Mouse (Mus musculus) kidney, adult 9 months (tissue): ENCODE results near the gene Ocln.

Experiments
- DNase-seq: peaks from one replicate; pipeline ENCODE4 v3.0.0; 2022

Ocln gene

DNA sequence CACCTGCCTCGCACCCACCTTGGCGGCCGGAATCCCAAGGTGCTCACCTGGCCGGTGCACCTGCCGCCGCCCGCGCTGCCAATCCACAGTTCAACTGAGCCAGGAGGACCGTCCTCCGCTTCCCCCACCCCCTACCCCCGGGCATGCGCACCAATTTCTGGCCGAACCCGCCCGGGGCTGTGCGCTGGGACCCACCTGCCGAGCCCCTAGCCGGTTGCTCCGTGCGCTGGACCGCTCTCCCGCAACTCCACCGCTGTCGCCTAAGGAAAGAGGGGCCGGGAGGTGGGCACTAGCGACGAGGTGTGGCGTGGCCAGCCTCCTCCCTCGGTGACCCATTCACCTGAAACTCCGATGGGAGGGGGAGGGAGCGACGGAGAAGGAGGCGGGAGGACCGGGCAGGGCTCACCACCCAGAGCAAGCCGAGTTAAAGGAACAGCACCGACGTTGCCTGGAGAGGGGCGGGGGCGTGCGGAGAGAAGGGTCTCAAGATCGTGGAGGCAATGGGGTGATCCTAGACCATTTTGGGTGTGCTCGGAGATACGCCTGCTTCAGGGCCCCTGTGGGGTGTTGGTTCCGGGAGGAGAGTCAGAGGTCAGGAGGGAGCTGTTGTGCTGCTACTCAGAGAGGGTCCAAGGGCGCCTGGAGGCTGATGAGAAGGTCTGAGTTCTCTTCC lies at the start of gene Ocln:
TSS of gene Ocln (minus strand) at position 350 of the 673 bp plus-strand sequence.
- DNase-seq: peak; percentile 83

DNA sequence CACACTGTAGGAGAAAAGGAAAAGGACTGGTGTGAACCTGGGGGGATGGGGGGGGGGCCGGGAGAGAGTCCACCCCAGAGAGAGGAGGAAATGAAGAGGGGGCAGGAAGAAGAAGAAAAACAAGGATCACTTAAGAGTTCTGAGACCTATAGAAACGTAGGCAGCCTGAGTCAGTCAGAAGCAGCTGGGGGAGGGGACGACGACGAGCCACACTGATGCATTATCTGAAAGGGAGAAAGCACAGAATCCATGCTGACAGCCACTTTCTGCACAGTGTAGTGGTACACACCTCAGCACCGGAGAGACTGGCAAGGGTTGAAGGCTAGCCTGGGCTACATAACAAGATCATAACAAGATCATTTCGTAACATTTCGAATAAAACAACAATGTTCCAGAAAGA lies 48.5 kb upstream of the Ocln start:
- DNase-seq: no peak

DNA sequence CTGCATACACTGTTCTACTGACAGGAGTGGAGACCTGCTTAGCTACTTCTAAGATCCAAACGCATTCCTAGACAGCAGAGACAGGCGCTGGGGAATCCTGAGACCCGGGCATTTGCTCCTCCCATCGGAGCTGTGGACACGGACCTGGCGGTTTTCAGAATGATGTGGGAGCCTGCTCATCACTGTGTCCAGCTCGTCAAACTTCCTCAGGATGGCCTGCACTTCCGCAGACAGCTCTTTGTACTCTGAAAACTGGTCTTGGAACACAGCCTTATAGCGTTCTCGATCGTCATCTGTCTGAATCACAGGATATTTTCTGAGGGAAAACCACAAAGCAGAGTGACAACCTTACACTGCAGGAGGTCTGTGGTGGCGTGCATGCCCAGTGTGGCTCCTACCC lies 47.8 kb upstream of the Ocln start:
- DNase-seq: no peak

DNA sequence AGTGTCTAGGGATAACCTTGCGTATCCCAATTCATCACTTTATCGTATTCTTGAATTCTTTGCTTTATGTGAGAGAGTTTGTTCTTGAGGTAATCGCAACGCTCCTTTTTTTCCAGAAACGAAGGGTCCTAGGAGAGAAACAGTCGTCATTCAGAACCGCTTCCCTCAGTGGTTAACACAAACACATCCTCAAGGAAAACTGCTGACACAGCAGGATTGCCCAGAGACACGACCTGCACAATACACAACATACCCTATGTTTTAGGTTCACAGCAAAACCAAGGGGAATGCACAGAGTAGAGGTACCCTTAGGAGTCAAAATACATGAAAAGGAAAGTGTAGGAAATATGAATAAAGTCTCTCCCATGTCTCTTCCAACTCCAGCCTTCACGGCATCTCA lies 44.8 kb upstream of the Ocln start:
- DNase-seq: no peak

DNA sequence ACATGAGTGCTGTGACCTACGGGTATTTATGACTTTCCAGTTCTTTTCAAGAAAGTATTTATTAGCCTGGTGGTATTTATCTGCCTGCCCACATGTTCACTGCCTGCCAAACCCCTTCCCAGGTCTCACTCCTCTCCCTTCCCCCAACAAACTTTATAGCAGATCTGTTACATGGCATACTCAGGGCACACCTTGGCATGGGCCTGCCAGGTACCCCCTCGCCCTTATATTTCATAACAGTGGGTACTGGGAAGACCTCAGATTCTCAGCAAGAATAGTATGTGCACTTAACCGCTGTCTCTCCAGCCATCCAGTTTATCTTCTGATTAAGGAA lies 43.0 kb upstream of the Ocln start:
- no peak for DNase-seq

DNA sequence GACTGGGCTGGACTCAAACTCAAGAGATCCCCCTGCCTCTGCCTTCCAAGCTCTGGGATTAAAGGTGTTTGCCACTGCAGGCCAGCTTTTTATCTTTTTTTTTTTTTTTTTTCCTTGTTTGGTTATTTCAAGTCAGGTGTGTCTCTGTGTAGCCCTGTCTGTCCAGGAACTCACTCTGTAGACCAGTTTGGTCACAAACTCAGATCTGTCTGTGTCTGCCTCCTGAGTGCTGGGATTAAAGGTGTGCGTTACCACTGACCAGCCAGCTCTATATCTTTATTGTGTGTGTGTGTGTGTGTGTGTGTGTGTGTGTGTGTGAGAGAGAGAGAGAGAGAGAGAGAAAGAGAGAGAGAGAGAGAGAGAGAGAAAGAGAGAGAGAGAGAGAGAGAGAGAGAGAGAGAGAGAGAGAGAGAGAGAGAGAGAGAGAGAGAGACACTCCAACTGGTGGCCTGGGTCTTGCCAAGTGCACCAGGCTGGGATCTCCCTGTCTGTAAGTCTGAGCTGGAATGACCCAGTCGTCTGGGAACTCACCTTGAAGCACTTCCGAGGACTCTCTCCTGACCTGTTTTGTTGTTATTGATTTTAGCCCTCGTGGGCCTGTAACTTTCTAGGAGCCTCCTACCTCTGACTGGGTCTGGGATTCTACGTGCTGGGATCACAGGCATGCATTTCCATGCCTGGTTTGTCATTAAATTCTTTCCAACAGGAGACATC lies 42.5 kb upstream of the Ocln start:
- no peak for DNase-seq

DNA sequence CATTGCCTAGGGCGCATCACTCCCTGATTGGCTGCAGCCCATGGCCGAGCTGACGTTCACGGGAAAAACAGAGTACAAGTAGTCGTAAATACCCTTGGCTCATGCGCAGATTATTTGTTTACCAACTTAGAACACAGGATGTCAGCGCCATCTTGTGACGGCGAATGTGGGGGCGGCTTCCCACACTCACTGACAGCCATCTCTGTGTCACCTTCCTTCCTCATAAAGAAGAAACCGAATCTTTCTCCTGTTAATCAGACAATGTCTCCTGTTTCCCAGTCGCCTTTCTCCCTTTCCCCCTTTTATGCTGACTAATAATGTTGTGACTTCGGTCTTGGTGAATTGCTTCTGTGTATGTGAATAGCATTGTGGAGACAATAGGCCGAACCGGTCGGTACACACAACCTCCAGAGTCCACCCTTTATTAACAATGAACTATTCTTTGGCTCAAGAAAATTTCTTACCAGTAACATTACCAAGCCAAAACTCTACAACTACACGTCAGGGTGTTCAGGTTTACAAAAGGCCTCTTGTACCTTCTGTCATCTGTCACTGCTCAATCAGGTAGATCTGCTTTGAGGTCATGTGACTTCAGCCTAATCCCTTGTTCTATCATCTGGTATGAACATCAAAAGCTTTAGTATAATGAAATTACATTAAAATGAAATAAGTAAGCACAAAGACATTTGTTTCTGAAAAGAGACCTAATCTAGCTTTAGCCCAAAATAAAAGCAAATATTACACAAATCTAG lies 41.7 kb upstream of the Ocln start:
- peak; percentile 67 for DNase-seq

DNA sequence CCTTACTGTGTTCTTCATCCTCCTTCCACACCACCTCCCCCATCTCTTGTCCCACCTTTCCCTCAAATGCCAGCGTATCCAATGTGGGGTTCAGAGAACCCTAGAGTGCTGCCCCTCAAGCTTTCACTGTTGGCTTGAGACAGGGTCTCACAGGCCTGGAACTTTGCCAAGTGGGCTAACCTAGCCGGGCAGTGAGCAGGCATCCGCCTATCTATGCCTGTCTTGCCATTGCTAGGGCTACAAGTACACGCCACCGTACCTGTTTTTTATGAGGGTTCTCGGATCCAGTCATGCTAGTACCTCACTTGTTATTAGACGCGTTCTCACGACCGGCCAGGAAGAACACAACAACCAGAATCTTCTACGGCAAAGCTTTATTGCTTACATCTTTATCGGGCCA lies 36.1 kb upstream of the Ocln start:
- DNase-seq: no peak

DNA sequence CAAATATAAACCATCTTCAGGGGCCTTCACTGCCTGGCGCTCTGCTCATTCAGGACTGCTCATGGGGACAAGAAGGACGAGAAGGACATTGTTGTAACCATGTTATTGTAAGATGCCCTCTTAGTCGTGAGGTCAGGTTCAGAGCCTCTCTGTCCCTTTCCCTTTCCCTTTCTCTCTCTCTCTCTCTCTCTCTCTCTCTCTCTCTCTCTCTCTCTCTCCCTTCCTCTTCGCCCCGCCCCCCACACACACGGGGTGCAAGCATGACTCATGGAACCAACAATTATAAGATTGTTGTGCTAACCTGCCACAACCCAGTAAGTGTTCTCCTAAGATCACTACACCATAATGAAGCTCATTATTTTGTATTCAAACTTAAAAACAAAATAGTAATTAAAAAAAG lies 29.6 kb upstream of the Ocln start:
- no peak for DNase-seq

DNA sequence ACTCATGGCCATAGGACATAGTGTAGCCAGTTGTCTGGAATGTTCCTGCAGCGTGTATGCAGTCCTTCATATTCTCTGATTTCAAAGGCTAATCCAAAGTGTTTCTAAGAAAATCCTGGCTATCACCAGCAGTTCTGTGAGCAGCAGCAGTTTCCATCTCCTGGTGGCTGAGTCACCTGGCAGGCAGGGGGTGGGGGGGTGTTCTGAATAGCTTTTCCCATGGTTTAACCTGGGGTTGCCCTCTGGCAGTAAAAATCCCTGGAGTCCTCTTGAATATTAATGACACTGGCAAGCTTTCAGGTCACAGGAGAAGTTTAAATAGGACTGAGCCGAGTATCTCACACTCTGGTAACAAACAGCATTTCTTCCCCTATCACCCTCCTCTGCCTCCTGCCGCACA lies 29.2 kb upstream of the Ocln start:
- peak; percentile 75 for DNase-seq

DNA sequence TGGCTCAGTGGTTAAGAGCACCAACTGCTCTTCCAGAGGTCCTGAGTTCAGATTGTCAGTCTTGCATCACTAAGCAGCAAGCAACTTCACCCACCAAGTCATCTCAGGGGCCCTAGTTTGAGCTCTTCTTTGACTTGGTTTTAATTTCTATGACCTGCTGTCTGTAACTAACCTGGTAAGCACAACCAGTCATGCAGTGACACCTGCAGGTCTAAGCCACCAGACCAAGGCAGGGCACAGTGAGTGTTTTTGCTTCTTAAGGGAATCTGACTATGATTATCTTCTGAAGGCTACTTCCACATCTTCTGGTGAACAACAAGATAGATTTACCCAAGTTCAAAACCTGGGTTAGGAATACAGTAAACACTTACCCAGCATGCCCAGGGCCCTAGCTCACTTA lies 27.4 kb upstream of the Ocln start:
- DNase-seq: peak; percentile 48

DNA sequence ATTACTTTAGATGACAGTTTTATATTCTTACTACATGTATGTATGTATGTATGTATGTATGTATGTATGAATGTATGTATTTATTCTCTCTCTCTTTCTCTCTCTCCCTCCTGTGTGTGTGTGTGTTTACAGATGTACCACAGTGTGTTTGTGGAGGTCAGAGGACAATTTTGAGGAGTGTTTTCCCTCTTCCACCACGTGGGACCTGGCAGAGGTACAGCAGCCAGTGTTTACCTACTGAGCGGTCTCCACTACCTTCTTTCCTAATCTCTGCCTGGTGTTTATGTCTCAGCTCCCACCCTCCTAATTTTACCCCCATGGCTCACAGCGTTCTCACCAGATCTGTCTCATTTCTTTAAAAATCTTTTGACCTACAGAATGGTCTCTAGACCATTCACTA lies 26.7 kb upstream of the Ocln start:
- no peak for DNase-seq

DNA sequence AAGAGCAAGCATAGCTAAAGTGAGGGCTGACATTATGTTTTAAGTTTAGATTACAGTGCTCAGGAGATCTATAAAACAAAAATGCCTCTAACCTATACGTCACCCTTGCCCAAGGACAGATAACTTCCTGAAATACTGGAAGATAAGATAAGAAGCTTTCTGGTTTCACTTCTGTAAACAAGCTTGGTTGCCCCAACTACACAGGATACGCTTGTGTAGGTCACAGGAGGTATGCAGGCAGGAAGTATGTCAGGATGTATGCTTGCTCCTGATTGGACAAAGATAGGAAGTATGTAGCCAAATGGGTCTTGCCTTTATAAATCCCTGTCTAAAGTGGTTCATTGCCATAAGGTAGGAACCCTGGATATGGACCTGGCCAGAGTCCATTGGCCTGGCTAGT lies 23.4 kb upstream of the Ocln start:
- no peak for DNase-seq

DNA sequence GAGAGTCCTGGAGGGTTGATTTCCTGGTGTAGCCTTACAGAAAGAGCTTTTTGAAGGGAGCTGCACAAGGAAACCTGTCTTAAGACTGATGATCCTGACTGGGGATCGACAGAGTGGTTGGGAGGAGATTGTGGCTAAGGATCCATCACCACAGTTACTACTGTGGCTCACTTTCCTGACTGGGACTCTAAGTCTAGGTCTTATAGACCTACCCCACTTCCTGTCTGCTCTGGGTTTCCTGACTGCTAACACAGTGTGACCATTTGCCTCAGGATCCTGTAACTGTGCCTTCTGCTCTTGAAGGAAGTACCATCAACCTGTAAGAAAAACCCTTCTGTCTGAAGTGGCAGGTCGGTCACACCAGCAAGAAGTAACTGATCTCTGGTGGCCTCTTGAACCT lies 18.2 kb upstream of the Ocln start:
- DNase-seq: no peak

DNA sequence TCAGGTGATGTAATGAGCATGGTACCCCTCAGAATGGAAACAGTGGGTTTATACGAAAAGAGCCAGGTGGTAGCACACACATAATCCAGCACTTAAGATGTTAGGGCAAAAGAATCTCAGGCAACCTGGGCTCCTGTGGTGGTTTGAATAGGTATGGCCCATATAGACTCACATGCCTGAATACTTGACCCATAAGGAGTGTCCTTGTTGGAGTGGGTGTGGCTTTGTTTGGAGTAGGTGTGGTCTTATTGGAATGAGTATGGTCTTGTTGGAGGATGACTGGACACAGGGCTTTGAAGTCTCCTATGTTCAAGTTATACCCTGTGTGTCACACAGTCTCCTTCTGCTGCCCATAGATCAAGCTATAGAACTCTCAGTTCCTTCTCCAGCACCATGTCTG lies 15.8 kb upstream of the Ocln start:
- DNase-seq: no peak

DNA sequence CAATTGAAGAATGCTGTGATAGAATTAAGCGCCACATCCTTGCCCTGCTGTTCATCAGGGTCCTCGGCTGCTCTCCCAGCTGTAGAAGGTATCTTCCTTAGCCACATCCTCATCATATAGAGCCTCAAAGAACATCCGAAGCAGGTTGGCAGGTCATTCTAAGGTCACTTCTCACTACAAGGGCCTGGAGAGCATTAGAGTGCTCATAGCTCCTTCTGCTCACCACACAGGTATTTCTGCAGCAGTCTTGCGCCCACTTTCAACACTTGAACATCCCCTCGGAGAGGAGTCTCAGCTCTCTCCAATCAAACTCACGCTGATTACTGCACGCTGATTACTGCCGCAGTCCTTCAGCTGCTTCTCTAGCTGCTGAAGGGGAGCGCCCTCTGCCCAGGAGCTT lies 6.9 kb upstream of the Ocln start:
- no peak for DNase-seq

DNA sequence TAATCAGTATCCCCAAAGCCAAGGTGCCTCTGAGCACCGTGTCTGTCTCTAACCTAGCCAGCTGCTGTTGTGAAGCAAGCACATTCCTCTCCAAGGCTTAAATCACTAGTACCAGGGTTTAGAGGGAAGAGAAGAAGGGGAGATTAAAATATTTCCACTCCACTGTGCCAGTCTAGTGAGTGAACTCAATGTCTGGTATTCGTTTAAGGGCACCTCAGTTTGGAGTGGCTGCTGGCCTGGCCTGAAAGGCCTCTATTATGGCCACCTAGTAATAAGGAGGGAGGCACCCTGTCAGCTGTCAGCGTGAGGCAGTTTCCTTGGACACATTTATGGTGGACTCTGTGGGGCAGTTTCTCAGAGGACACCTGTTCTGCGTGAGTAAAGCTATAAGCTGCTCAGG lies 4.5 kb upstream of the Ocln start:
- no peak for DNase-seq

DNA sequence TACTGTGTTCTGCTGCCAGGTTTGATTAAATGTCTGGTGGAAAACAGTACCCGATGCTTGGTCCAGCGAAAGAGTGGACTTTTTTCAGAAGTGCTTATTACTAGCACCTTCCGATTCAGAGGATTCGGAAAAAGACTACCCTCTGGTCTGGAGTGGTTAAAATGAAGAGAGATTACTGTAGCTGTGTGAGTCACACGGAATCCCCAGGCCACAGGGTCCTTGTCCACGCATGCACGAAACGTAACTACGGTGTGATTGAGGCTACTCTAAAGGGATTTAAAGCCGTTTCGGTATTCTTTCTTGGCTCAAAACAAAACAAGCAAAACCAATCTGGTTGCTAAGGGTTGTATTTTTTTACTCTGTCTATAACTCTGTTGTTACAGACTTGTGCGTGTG lies 522 bp upstream of the Ocln start:
- no peak for DNase-seq

DNA sequence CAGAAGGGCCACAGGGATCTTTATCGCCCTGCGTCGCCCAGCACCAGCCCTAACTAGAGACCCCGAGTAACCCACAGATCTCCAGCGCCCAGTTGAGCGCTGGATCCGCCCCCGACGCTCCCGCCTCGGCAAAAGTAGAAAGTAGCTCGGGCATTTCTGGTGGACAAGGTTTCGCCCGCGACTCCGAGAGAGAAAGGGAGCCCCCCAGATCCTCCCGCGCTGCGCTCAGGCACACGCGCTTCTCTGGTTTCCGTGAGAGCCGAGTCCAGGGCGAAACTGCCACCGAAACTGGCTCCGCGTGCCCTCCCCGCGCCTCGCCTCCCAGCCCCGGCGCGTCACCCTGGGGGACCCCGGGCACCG lies 529 bp downstream of the Ocln start:
- DNase-seq: no peak

DNA sequence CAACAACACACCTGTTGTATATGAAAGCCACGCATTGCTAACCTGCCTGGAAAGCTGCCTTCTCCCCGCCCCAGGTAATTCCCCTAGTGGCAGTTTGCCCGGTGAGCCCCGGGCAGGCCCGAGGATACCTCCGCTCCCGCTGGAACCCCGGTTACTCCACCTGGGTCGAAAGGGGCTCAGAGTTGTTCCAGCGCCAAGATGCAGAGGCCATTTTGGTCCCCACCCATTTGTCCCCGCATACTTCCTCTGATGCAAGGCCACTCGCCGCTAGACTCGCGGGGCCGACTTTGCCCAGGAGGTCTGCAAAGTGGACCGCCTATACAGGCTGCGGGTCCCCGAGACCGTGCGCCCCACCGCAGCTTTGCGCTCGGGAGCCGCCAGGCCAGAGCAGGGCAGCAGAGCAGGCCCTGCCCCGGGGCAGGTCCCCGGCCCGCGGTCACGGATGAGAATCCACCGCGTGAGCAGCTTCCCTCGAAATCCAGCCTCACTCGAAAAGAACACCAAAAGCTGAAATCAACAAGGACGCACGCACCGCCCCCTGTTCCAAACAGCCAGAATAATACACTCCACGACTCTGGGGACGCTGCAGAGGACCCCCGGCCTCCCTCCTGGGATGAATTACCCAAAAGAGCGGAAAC lies 1.0 kb downstream of the Ocln start:
- DNase-seq: peak; percentile 50

DNA sequence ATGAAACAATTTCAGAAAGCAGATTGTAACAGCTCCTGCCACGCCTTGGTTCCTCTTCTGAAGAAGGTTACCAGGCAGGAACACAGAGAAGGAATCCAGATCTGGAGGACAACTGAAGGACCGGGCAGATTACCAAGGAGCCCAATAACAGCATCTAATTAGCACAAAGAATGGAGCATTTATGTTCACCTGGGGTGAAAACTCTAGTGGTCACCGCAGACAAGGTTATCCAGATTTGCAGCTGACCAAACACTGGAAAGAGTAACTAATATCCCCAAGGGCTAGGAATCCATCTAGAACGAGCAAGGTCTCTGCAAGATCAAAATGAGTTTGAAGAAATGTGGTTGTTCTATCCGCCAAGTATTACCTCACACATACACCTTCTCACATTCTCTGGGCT lies 5.2 kb downstream of the Ocln start:
- DNase-seq: peak; percentile 55

DNA sequence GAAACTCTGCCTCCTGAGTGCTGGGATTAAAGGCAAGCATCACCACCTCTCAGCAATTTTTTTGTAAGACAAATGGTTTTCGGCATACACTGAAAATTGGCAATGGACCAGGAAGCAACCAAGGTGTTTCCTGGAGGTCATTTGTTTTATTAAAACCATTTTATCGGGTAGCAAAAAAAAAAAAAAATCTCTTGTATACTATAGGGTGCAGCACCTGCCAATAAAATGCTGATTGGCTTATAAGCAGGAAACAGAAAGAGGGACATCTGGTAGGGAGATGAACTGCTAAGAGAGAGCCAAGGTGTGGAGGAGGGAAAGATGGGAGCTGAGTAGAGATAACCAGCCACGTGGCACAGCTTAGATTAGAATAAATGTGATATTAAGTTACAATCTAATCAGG lies 7.0 kb downstream of the Ocln start:
- DNase-seq: no peak

DNA sequence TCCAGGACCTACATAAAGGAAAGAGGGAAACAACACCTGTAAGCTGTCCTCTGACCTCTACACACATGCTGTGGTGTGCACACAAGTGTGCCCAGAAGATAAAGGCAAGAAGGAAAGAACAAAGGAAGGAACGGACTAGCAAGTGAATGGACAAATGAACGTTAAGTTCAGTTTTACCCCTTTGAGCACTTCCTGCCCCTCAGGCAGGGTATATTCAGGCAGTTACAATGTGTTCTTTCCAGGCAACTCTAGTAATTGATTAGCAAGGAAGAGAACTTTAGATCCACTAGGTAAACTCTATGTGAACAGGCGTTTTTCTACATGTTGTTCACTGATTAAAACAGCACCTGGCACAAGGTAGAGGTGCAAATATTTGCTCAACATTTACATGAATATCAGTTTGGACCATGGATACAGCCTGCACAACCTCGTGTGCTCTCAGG lies 8.3 kb downstream of the Ocln start:
- peak; percentile 20 for DNase-seq
